Mouse (Mus musculus): ENCODE measurements around the gene Zfp819. TPM values are rescaled to one million over a fixed set of nuclear protein-coding genes. Genes with fewer than 3 reads are reported as not detected.

Zfp819 gene
- polyA plus RNA-seq, 1 experiment from 2014 or later, result 0.21 TPM

GRCm38 (mm10) chr7:43633940-43634339, 27.0 kb downstream of the Zfp819 start:
- ATAC-seq (replicated peaks; ENCODE audit: insufficient number of reproducible peaks, low FRiP score, low TSS enrichment), result no peak
- 77% methylated on average over 4 of the region's 4 CpGs for WGBS (ENCODE audit: insufficient replicate concordance)

GRCm38 (mm10) chr7:43634500-43634899, 27.5 kb downstream of the Zfp819 start, which contains the start of gene Ceacam18:
Ceacam18 (plus strand) TSS chr7:43634707.
- H3K4me1 ChIP-seq (ENCODE audit: control insufficient read depth, insufficient read depth, low read length), result no peaks in the 10 kb centered on the region
- H3K27me3 ChIP-seq (ENCODE audit: control insufficient read depth, insufficient read depth, low read length), result no peaks in the 10 kb centered on the region
- H3K9ac ChIP-seq (ENCODE audit: low read depth, low read length), result no peak within 1 kb of the TSS
- no peak within 1 kb of the TSS for H3K27ac ChIP-seq (ENCODE audit: low read depth, low read length)
- no peak within 1 kb of the TSS for H3K4me2 ChIP-seq
- no peaks in the 10 kb centered on the region for H3K9me3 ChIP-seq (replicated peaks; ENCODE audit: control insufficient read depth, low read length)
- no peak for ATAC-seq (replicated peaks; ENCODE audit: insufficient number of reproducible peaks, low FRiP score, low TSS enrichment)
- WGBS (ENCODE audit: insufficient replicate concordance), result 64% methylated on average over 6 of the region's 6 CpGs
- no peaks in the 10 kb centered on the region for H3K36me3 ChIP-seq (ENCODE audit: control insufficient read depth, insufficient read depth, low read length)
- no peak within 1 kb of the TSS for H3K4me3 ChIP-seq (ENCODE audit: low read depth, low read length)

More at GRCm38 (mm10) chr7:43633940-43634339, 27.0 kb downstream of the Zfp819 start:
- Histone ChIP-seq H3K27ac (ENCODE audit: low read depth, low read length) (no peak overlapping the region), H3K4me2 (no peak overlapping the region), H3K4me3 (ENCODE audit: low read depth, low read length) (no peak overlapping the region), H3K4me1 (ENCODE audit: control insufficient read depth, insufficient read depth, low read length) (no peaks in the 10 kb centered on the region), H3K9ac (ENCODE audit: low read depth, low read length) (no peak overlapping the region), H3K27me3 (ENCODE audit: control insufficient read depth, insufficient read depth, low read length) (no peaks in the 10 kb centered on the region), H3K36me3 (ENCODE audit: control insufficient read depth, insufficient read depth, low read length) (no peaks in the 10 kb centered on the region), H3K9me3 (replicated peaks; ENCODE audit: control insufficient read depth, low read length) (no peaks in the 10 kb centered on the region)

- H3K9ac ChIP-seq (ENCODE audit: low read depth, low read length), result no peak overlapping the region
- no peak overlapping the region for H3K27ac ChIP-seq (ENCODE audit: low read depth, low read length)
- no peaks in the 10 kb centered on the region for H3K9me3 ChIP-seq (replicated peaks; ENCODE audit: control insufficient read depth, low read length)
- 59% methylated on average over 2 of the region's 2 CpGs for WGBS (ENCODE audit: insufficient replicate concordance)
- no peaks in the 10 kb centered on the region for H3K36me3 ChIP-seq (ENCODE audit: control insufficient read depth, insufficient read depth, low read length)
- H3K27me3 ChIP-seq (ENCODE audit: control insufficient read depth, insufficient read depth, low read length), result no peaks in the 10 kb centered on the region
- no peak for ATAC-seq (replicated peaks; ENCODE audit: insufficient number of reproducible peaks, low FRiP score, low TSS enrichment)
- H3K4me1 ChIP-seq (ENCODE audit: control insufficient read depth, insufficient read depth, low read length), result no peaks in the 10 kb centered on the region
- H3K4me2 ChIP-seq, result no peak overlapping the region
- H3K4me3 ChIP-seq (ENCODE audit: low read depth, low read length), result no peak overlapping the region
These were observed 29.2 kb downstream of the Zfp819 start for GRCm38 (mm10) chr7:43636194-43636593.

DNA sequence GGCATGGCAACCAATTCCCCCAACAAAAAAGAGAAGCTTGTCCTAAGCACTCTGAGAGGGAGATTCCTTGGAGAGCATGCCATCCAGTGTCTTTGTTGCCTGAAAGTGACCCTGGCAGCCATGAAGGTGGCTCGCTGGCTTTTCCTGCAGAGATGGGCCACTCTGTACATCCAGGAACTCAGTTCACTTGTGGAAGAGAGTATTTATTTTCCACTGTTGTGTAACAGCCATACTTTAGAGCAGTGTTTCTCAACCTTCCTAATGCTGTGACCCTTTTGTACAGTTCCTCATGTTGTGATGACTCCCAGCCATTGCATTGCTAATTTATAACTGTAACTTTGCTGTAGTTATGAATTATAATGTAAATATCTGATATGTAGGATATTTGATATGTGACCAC, 30.1 kb downstream of the Zfp819 start:
- Histone ChIP-seq H3K27me3 (ENCODE audit: control insufficient read depth, insufficient read depth, low read length) (no peaks in the 10 kb centered on the region), H3K4me3 (ENCODE audit: low read depth, low read length) (no peak overlapping the region), H3K9ac (ENCODE audit: low read depth, low read length) (no peak overlapping the region), H3K36me3 (ENCODE audit: control insufficient read depth, insufficient read depth, low read length) (no peaks in the 10 kb centered on the region), H3K4me2 (no peak overlapping the region), H3K27ac (ENCODE audit: low read depth, low read length) (no peak overlapping the region), H3K9me3 (replicated peaks; ENCODE audit: control insufficient read depth, low read length) (no peaks in the 10 kb centered on the region), H3K4me1 (ENCODE audit: control insufficient read depth, insufficient read depth, low read length) (no peaks in the 10 kb centered on the region)
- ATAC-seq (replicated peaks; ENCODE audit: insufficient number of reproducible peaks, low FRiP score, low TSS enrichment), result no peak
- 73% methylated on average over 1 of the region's 1 CpGs for WGBS (ENCODE audit: insufficient replicate concordance)

DNA sequence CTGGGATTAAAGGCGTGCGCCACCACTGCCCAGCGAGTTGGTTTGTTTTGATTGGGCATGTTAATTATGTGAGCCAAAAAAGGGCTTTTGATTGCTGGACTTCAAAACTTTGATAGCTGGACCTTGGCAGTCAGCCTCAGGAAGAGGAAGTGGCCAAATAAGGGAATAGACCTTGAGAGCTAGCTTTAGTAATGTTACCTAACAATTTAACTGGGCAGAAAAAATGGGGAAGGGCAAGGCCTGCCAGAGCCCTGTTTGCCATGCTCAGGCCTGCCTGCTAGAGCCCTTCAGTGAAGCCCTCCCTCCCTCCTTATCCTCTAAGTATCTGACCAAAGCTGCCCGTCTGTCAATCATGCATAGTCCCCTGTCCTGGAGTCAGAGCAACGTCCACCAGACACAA, 35.6 kb downstream of the Zfp819 start:
- H3K9me3 ChIP-seq (replicated peaks; ENCODE audit: control insufficient read depth, low read length), result no peaks in the 10 kb centered on the region
- no peak overlapping the region for H3K27ac ChIP-seq (ENCODE audit: low read depth, low read length)
- no peaks in the 10 kb centered on the region for H3K27me3 ChIP-seq (ENCODE audit: control insufficient read depth, insufficient read depth, low read length)
- no peak for ATAC-seq (replicated peaks; ENCODE audit: insufficient number of reproducible peaks, low FRiP score, low TSS enrichment)
- no peaks in the 10 kb centered on the region for H3K4me1 ChIP-seq (ENCODE audit: control insufficient read depth, insufficient read depth, low read length)
- no peak overlapping the region for H3K4me3 ChIP-seq (ENCODE audit: low read depth, low read length)
- no peak overlapping the region for H3K4me2 ChIP-seq
- WGBS (ENCODE audit: insufficient replicate concordance), result 70% methylated on average over 5 of the region's 5 CpGs
- H3K36me3 ChIP-seq (ENCODE audit: control insufficient read depth, insufficient read depth, low read length), result no peaks in the 10 kb centered on the region
- no peak overlapping the region for H3K9ac ChIP-seq (ENCODE audit: low read depth, low read length)

DNA sequence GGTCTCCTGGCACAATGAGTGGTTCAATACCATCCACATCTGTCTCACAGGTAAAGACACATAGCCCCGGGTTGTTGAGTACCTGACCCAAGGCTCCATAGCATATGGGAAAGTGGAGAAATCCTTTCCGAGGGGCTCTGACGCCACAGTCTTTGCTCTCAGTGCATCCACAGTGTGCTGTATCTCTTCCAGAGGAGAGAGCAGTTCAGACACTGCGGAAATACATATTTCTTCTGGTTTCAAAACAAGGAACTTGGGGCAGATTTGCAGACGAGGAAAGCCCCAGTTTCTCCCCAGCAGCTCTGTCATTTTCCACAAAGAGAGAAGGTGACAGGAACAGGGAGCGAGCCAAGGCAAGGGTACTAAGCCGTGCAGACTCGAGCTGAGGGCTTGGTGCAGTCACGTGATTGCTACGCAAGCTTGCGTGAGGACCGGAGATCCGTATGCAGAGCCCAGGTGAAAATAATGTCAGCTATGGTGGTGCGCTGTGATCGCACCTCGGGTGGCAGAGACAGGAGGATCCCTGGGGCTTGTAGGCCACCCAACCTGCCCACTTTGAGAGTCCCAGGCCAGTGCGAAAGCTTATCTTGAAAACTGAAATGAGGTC, 36.2 kb downstream of the Zfp819 start:
- H3K27ac ChIP-seq (ENCODE audit: low read depth, low read length), result no peak overlapping the region
- WGBS (ENCODE audit: insufficient replicate concordance), result 64% methylated on average over 17 of the region's 17 CpGs
- no peaks in the 10 kb centered on the region for H3K27me3 ChIP-seq (ENCODE audit: control insufficient read depth, insufficient read depth, low read length)
- no peaks in the 10 kb centered on the region for H3K4me1 ChIP-seq (ENCODE audit: control insufficient read depth, insufficient read depth, low read length)
- H3K9me3 ChIP-seq (replicated peaks; ENCODE audit: control insufficient read depth, low read length), result no peaks in the 10 kb centered on the region
- no peaks in the 10 kb centered on the region for H3K36me3 ChIP-seq (ENCODE audit: control insufficient read depth, insufficient read depth, low read length)
- no peak overlapping the region for H3K4me2 ChIP-seq
- ATAC-seq (replicated peaks; ENCODE audit: insufficient number of reproducible peaks, low FRiP score, low TSS enrichment), result no peak
- no peak overlapping the region for H3K4me3 ChIP-seq (ENCODE audit: low read depth, low read length)
- H3K9ac ChIP-seq (ENCODE audit: low read depth, low read length), result no peak overlapping the region

GRCm38 (mm10) chr7:43652683-43653082, 45.7 kb downstream of the Zfp819 start:
- H3K27me3 ChIP-seq (ENCODE audit: control insufficient read depth, insufficient read depth, low read length), result no peaks in the 10 kb centered on the region
- no peak overlapping the region for H3K9ac ChIP-seq (ENCODE audit: low read depth, low read length)
- H3K4me2 ChIP-seq, result no peak overlapping the region
- ATAC-seq (replicated peaks; ENCODE audit: insufficient number of reproducible peaks, low FRiP score, low TSS enrichment), result no peak
- no peak overlapping the region for H3K4me3 ChIP-seq (ENCODE audit: low read depth, low read length)
- H3K4me1 ChIP-seq (ENCODE audit: control insufficient read depth, insufficient read depth, low read length), result no peaks in the 10 kb centered on the region
- 75% methylated on average over 6 of the region's 6 CpGs for WGBS (ENCODE audit: insufficient replicate concordance)
- no peaks in the 10 kb centered on the region for H3K36me3 ChIP-seq (ENCODE audit: control insufficient read depth, insufficient read depth, low read length)
- no peaks in the 10 kb centered on the region for H3K9me3 ChIP-seq (replicated peaks; ENCODE audit: control insufficient read depth, low read length)
- no peak overlapping the region for H3K27ac ChIP-seq (ENCODE audit: low read depth, low read length)

- H3K27me3 ChIP-seq (ENCODE audit: control insufficient read depth, insufficient read depth, low read length), result no peaks in the 10 kb centered on the region
- H3K4me3 ChIP-seq (ENCODE audit: low read depth, low read length), result no peak overlapping the region
- no peaks in the 10 kb centered on the region for H3K4me1 ChIP-seq (ENCODE audit: control insufficient read depth, insufficient read depth, low read length)
- no peak overlapping the region for H3K27ac ChIP-seq (ENCODE audit: low read depth, low read length)
- H3K4me2 ChIP-seq, result no peak overlapping the region
- H3K9me3 ChIP-seq (replicated peaks; ENCODE audit: control insufficient read depth, low read length), result no peaks in the 10 kb centered on the region
- no peaks in the 10 kb centered on the region for H3K36me3 ChIP-seq (ENCODE audit: control insufficient read depth, insufficient read depth, low read length)
- 67% methylated on average over 3 of the region's 3 CpGs for WGBS (ENCODE audit: insufficient replicate concordance)
- ATAC-seq (replicated peaks; ENCODE audit: insufficient number of reproducible peaks, low FRiP score, low TSS enrichment), result no peak
- no peak overlapping the region for H3K9ac ChIP-seq (ENCODE audit: low read depth, low read length)
These were observed 47.5 kb downstream of the Zfp819 start for GRCm38 (mm10) chr7:43654519-43654918.

DNA sequence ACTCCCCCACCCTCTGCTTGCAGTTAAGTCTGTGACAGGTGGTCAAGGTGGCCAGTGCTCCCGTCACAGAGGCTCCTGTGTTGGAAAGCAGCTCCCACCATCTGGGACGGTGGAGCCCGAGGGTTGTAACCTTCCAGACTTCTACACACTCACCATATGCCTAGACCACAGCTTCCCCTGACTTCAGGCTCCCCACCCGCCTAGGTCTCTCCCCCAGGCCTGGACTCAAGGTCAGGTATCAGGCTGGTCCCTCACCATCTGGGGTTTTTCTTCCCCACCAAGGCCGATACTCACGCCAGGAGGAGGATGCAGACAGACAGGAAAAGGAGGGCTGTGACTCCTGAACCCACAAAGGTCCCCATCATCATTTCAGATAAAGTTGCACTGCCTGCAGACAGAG, 49.3 kb downstream of the Zfp819 start:
- no peak for ATAC-seq (replicated peaks; ENCODE audit: insufficient number of reproducible peaks, low FRiP score, low TSS enrichment)

More for the DNA sequence above, 49.3 kb downstream of the Zfp819 start:
- Histone ChIP-seq H3K4me3 (ENCODE audit: low read depth, low read length) (no peak overlapping the region), H3K4me1 (ENCODE audit: control insufficient read depth, insufficient read depth, low read length) (no peaks in the 10 kb centered on the region), H3K27me3 (ENCODE audit: control insufficient read depth, insufficient read depth, low read length) (no peaks in the 10 kb centered on the region), H3K36me3 (ENCODE audit: control insufficient read depth, insufficient read depth, low read length) (no peaks in the 10 kb centered on the region), H3K9me3 (replicated peaks; ENCODE audit: control insufficient read depth, low read length) (no peaks in the 10 kb centered on the region), H3K9ac (ENCODE audit: low read depth, low read length) (no peak overlapping the region), H3K27ac (ENCODE audit: low read depth, low read length) (no peak overlapping the region), H3K4me2 (no peak overlapping the region)
- 55% methylated on average over 6 of the region's 6 CpGs for WGBS (ENCODE audit: insufficient replicate concordance)
